ENCODE assay signal across 15 mouse cellular contexts in genomic region chr8:79620489-79621276, GRCm38 (mm10). TPM values are rescaled to one million over a fixed set of nuclear protein-coding genes. Genes with fewer than 3 reads are reported as not detected.
A peak's percentile ranks its signal among the peaks of the same experiment; 100 is the strongest.
DNase-seq lines count a peak whose midpoint lies in the region; ATAC-seq and TF ChIP-seq lines count a peak whose summit lies in the region.
"Had no signal": no experiment of that assay in that cellular context is flagged by ENCODE, and none has a peak within 500 bp of the region (broad histone marks: within the 10 kb centered on the region; RNA-seq: fewer than 3 reads in every experiment).

No protein-coding gene starts in this region.

- H3K36me3 ChIP-seq in forebrain, embryonic 10.5 days (replicated peaks): no peaks in the 10 kb centered on the region
- no peaks in the 10 kb centered on the region for H3K36me3 ChIP-seq in forebrain, embryonic 11.5 days (ENCODE audit: control insufficient read depth, insufficient read depth, low read length)
- H3K36me3 ChIP-seq in kidney, embryonic 15.5 days: no peaks in the 10 kb centered on the region
- H3K36me3 ChIP-seq in testis, adult 2 months (ENCODE audit: control insufficient read depth, insufficient read depth, low read length): no peaks in the 10 kb centered on the region
- H3K36me3 ChIP-seq: embryonic facial prominence, embryonic 13.5 days; midbrain, embryonic 15.5 days had no signal

- no peaks in the 10 kb centered on the region for H3K27me3 ChIP-seq in forebrain, embryonic 10.5 days (ENCODE audit: poor library complexity, severe bottlenecking)
- H3K27me3 ChIP-seq in forebrain, embryonic 11.5 days (ENCODE audit: control insufficient read depth, insufficient read depth, low read length): no peaks in the 10 kb centered on the region
- H3K27me3 ChIP-seq in kidney, embryonic 15.5 days: no peaks in the 10 kb centered on the region
- H3K27me3 ChIP-seq in testis, adult 2 months (ENCODE audit: control insufficient read depth, insufficient read depth, low read length): no peaks in the 10 kb centered on the region
- H3K27me3 ChIP-seq: embryonic facial prominence, embryonic 13.5 days; midbrain, embryonic 15.5 days had no signal

- no peak for DNase-seq in forebrain, embryonic 10.5 days (ENCODE audit: extremely low spot score, low spot score)
- DNase-seq in forebrain, embryonic 11.5 days (ENCODE audit: low spot score): no peak
- no peak for DNase-seq in kidney, adult 8-10 months
- DNase-seq in testis, postnatal 10 days (ENCODE audit: low spot score): no peak
- DNase-seq in cerebellum, adult 8-10 months: no peak
- no peak for DNase-seq in ovary, adult 18-20 months (ENCODE audit: low spot score)
- DNase-seq: cerebellum, adult 2 months; left cerebral cortex, postnatal 4 days; thymus, adult 2 months had no signal

- H3K9me3 ChIP-seq in forebrain, embryonic 10.5 days: no peaks in the 10 kb centered on the region
- no peaks in the 10 kb centered on the region for H3K9me3 ChIP-seq in forebrain, embryonic 11.5 days (ENCODE audit: control insufficient read depth, low read length)
- no peaks in the 10 kb centered on the region for H3K9me3 ChIP-seq in kidney, embryonic 15.5 days (replicated peaks)
- H3K9me3 ChIP-seq: embryonic facial prominence, embryonic 13.5 days; midbrain, embryonic 15.5 days had no signal

- H3K4me1 ChIP-seq in forebrain, embryonic 10.5 days: peaks cover 20% of the 10 kb centered on the region
- H3K4me1 ChIP-seq in forebrain, embryonic 11.5 days (replicated peaks; ENCODE audit: control insufficient read depth, insufficient read depth, low read length): peaks cover 1% of the 10 kb centered on the region; the same call in 1 of the 2 replicates
- H3K4me1 ChIP-seq in kidney, embryonic 15.5 days: peaks cover 13% of the 10 kb centered on the region
- peaks cover 7% of the 10 kb centered on the region for H3K4me1 ChIP-seq in testis, adult 2 months (ENCODE audit: control insufficient read depth, insufficient read depth, low read length)
- H3K4me1 ChIP-seq: midbrain, embryonic 15.5 days had no signal

- no peak for TF ChIP-seq POLR2A in testis, adult 2 months (IDR thresholded peaks at IDR 0.05; ENCODE audit: control insufficient read depth, low read depth, low read length)

- H3K27ac ChIP-seq in forebrain, embryonic 10.5 days: peak overlapping the region; percentile 48; the same call in 1 of the 2 replicates
- H3K27ac ChIP-seq in forebrain, embryonic 11.5 days (ENCODE audit: low read depth, low read length): no peak overlapping the region
- peak overlapping the region; percentile 73; the same call in 1 of the 2 replicates for H3K27ac ChIP-seq in kidney, embryonic 15.5 days
- H3K27ac ChIP-seq in testis, adult 2 months (ENCODE audit: control insufficient read depth, insufficient read depth, low read depth, low read length): peak overlapping the region; percentile 17; the same call in 1 of the 2 replicates
- H3K27ac ChIP-seq: embryonic facial prominence, embryonic 13.5 days; midbrain, embryonic 15.5 days had no signal

- TF ChIP-seq CTCF in testis, adult 2 months (IDR thresholded peaks at IDR 0.05; ENCODE audit: control insufficient read depth, insufficient read depth, insufficient replicate concordance, low read depth, low read length): no peak

- 50% methylated on average over 9 of the region's 9 CpGs for WGBS in forebrain, embryonic 10.5 days
- WGBS in forebrain, embryonic 11.5 days: 45% methylated on average over 9 of the region's 9 CpGs
- 59% methylated on average over 9 of the region's 9 CpGs for WGBS in kidney, embryonic 15.5 days

- H3K9ac ChIP-seq in forebrain, embryonic 11.5 days (ENCODE audit: low read length): no peak overlapping the region
- H3K9ac ChIP-seq in kidney, embryonic 15.5 days: no peak overlapping the region
- H3K9ac ChIP-seq: embryonic facial prominence, embryonic 13.5 days; midbrain, embryonic 15.5 days had no signal

- no peak overlapping the region for H3K4me3 ChIP-seq in forebrain, embryonic 10.5 days
- H3K4me3 ChIP-seq in forebrain, embryonic 11.5 days (ENCODE audit: low read depth, low read length): no peak overlapping the region
- no peak overlapping the region for H3K4me3 ChIP-seq in kidney, embryonic 15.5 days (replicated peaks)
- H3K4me3 ChIP-seq in testis, adult 2 months (ENCODE audit: control insufficient read depth, low read depth, low read length): no peak overlapping the region
- H3K4me3 ChIP-seq: embryonic facial prominence, embryonic 13.5 days; midbrain, embryonic 15.5 days had no signal

- no peak for ATAC-seq in forebrain, embryonic 11.5 days (replicated peaks; ENCODE audit: low FRiP score)
- no peak for ATAC-seq in kidney, embryonic 15.5 days (replicated peaks; ENCODE audit: low FRiP score)
- ATAC-seq: activated CD4-positive, CD25-positive, alpha-beta regulatory T cell, adult 4 months; forebrain, embryonic 16.5 days; midbrain, embryonic 15.5 days had no signal

- H3K4me2 ChIP-seq in forebrain, embryonic 11.5 days (ENCODE audit: low read depth, low read length, severe bottlenecking): no peak overlapping the region
- H3K4me2 ChIP-seq in kidney, embryonic 15.5 days: no peak overlapping the region
- H3K4me2 ChIP-seq: embryonic facial prominence, embryonic 13.5 days; midbrain, embryonic 15.5 days had no signal

RNA-seq across cellular contexts. Expression of gene Otud4, which starts 18.7 kb away (rescaled TPM):
- 17.4 and 19.0 TPM in 2 replicates for polyA plus RNA-seq in forebrain, embryonic 10.5 days (2016; fragmentation: Nextera tagmentation; extraction: Ambion mirVana)
- 28.5 and 29.7 TPM in 2 replicates for polyA plus RNA-seq in forebrain, embryonic 11.5 days (2014; fragmentation: Nextera tagmentation; extraction: Ambion mirVana)
- 15.7 and 16.0 TPM in 2 replicates for polyA plus RNA-seq in kidney, embryonic 15.5 days (2015; fragmentation: Nextera tagmentation; extraction: Ambion mirVana)
- polyA plus RNA-seq in testis, adult 2 months (2012; rRNA removed): 84.6 and 92.0 TPM in 2 replicates
